Mouse (Mus musculus) G1E (cell line): Measurements from ENCODE around the gene Gm13212.
"Not testable (repeated sequence)": the region's sequence is repeated elsewhere in the genome, so short reads cannot be mapped to it uniquely, and the experiment has no call there.

Source experiments
- CTCF ChIP-seq: IDR thresholded peaks from 2 replicates; pipeline ENCODE4 v1.5.1; 2012; ENCODE audit warnings: low read depth, low read length, inconsistent platforms, mixed read lengths
- GATA1 ChIP-seq: IDR thresholded peaks from 2 replicates; pipeline ENCODE4 v1.6.1; 2012; ENCODE audit warnings: borderline replicate concordance, low read length, inconsistent platforms, mixed read lengths
- GATA2 ChIP-seq: IDR thresholded peaks from 2 replicates; pipeline ENCODE4 v1.6.1; 2012; ENCODE audit warnings: low read depth, low read length, inconsistent platforms, borderline replicate concordance

- not testable (repeated sequence) for TF ChIP-seq GATA2, CTCF, GATA1
Observed at GRCm38 (mm10) chr4:145594183-145594582, 9.2 kb downstream of the Gm13212 start.
